Mouse (Mus musculus) intestine, postnatal 0 days (tissue): ENCODE measurements at regions not wholly inside any gene's neighbourhood (a gene's known extent, or its start where the extent isn't known, plus 50 kb on each side); places are given as distances from the start of the nearest gene placed in this dataset.

Experiments used
- ATAC-seq: fragments of 200-750 bp; cut with Nextera tagmentation; 2 replicates; pipeline ENCODE4 v1.8.0; 2017; ENCODE audit warnings: mild to moderate bottlenecking, moderate TSS enrichment, moderate library complexity
- H3K27ac ChIP-seq: fragments of 300-500 bp; sonication (generic); 2 replicates; pipeline ENCODE4 v1.5.1; 2014; ENCODE audit warnings: mild to moderate bottlenecking, low read depth, low read length, moderate library complexity
- H3K27me3 ChIP-seq: fragments of 300-500 bp; sonication (generic); replicated peaks from 2 replicates; pipeline ENCODE4 v1.6.1; 2014; ENCODE audit warnings: low read length, mixed read lengths; ENCODE audit not compliant: control insufficient read depth, insufficient read depth
- H3K36me3 ChIP-seq: fragments of 300-500 bp; sonication (generic); 2 replicates; pipeline ENCODE4 v1.6.1; 2014; ENCODE audit warnings: mild to moderate bottlenecking, moderate library complexity; ENCODE audit not compliant: control insufficient read depth, insufficient read depth
- H3K4me1 ChIP-seq: fragments of 300-500 bp; sonication (generic); replicated peaks from 2 replicates; pipeline ENCODE4 v1.6.1; 2014; ENCODE audit warnings: antibody characterized with exemption, low read length, mixed read lengths; ENCODE audit not compliant: control insufficient read depth, insufficient read depth
- H3K4me2 ChIP-seq: fragments of 300-500 bp; sonication (generic); replicated peaks from 2 replicates; pipeline ENCODE4 v1.6.1; 2014; ENCODE audit warnings: low read depth, mild to moderate bottlenecking, moderate library complexity
- H3K4me3 ChIP-seq: fragments of 300-500 bp; sonication (generic); 2 replicates; pipeline ENCODE4 v1.5.1; 2014; ENCODE audit warnings: low read depth, low read length
- H3K9ac ChIP-seq: fragments of 300-500 bp; sonication (generic); 2 replicates; pipeline ENCODE4 v1.6.1; 2014; ENCODE audit warnings: mild to moderate bottlenecking, low read depth, low read length
- H3K9me3 ChIP-seq: fragments of 300-500 bp; sonication (generic); 2 replicates; pipeline ENCODE4 v1.6.1; 2016; ENCODE audit warnings: mixed run types; ENCODE audit not compliant: control insufficient read depth
- CTCF ChIP-seq: sonication (generic); IDR thresholded peaks from 2 replicates; pipeline ENCODE4 v1.5.1; 2016; ENCODE audit warnings: low read depth, mild to moderate bottlenecking, control low read depth, antibody characterized with exemption, moderate library complexity
- WGBS: fragments of 180-500 bp; shearing (Covaris S2); extraction: QIAGEN DNeasy Blood & Tissue Kit; methylation state at CpG from one replicate; pipeline ENCODE4 v1.1.7; 2014; 5-methylcytosine and 5-hydroxymethylcytosine counted together

DNA sequence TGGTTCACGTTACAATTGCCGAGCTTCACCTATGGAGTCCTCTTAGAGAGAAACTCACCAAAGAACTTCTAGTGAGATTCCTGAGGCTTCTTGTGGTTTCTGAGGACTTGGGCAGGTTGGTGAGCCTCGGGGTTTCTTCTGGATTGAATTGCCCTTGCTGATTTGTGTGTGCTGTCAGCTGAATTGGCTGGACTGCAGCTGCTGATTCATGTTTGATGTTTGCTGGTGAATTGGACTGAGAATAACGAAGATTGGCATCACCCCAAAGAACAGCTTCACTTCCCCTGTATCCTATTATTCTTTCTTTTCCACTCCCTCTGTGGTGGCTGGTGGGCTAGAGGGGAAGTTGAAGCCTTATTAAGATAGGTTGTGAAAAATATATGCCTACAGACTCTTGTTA is 158.4 kb downstream of the Syk start:
- Histone ChIP-seq H3K27ac (no peak overlapping the region), H3K4me2 (no peak overlapping the region), H3K9ac (no peak overlapping the region), H3K36me3 (no peaks in the 10 kb centered on the region), H3K9me3 (no peaks in the 10 kb centered on the region), H3K4me1 (0 out of 2 replicates have a peak, but pooled peaks cover 3% of the 10 kb centered on the region), H3K4me3 (no peak overlapping the region), H3K27me3 (no peaks in the 10 kb centered on the region)
- 87% methylated on average over 4 of the region's 4 CpGs for WGBS
- no peak for ATAC-seq
- no peak for TF ChIP-seq CTCF

DNA sequence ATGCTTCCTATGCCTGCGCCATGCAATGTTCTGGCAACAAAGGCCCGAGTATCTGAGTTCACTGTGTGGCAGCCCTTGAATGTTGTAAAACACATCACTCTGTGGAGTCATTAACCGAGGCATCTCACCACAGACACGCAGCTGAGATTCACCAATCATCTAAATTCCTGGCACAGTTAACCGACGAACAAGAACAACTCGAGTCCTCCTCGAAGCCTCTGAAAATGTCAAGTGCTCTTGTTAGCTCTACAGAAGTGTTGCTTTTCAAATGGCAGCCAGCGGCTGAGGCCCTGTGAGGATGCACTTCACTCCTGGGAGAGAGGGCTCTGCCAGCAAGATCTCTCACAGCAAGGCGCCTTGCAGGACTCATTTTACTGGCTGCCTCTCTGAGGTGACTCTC is 173.0 kb downstream of the Syk start:
- Histone ChIP-seq H3K4me2 (no peak overlapping the region), H3K27me3 (0 out of 2 replicates have a peak, but pooled peaks cover 4% of the 10 kb centered on the region), H3K9me3 (no peaks in the 10 kb centered on the region), H3K27ac (no peak overlapping the region), H3K36me3 (no peaks in the 10 kb centered on the region), H3K4me3 (no peak overlapping the region), H3K9ac (no peak overlapping the region), H3K4me1 (no peaks in the 10 kb centered on the region)
- no peak for TF ChIP-seq CTCF
- ATAC-seq: no peak
- WGBS: 62% methylated on average over 10 of the region's 10 CpGs

DNA sequence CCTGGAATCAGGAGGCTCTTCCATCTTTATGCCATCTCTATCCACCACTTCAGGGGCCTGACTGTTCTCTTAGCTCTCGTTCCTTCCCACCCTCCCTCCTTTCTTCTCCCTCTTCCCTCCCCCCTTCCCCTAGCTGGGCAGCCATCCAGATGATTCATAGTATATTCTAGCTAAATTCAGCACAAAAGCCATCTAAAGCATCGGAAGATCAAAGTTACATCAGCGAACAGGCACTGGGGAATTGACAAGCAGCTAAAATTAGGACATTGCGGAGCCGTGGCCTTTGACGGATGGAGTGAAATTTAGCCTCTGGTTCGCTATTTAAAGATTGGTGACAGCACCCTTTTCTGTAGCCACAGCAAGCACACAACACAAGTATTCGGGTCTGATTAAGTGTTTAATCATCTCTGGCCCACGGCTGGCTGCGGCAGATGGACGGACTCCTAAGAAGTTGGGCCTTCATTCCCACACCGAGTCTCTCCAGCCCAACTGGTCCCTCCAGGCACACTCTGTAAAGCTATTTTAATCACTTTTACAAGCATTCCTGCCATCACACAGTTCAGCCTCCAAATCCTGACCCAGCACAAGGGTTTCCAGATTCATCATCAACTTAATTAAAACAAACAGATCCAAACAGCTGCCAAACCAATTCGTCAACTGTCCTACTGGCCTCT is 163.8 kb downstream of the Auh start:
- H3K36me3 ChIP-seq: no peaks in the 10 kb centered on the region
- no peak overlapping the region for H3K9ac ChIP-seq
- no peaks in the 10 kb centered on the region for H3K27me3 ChIP-seq
- no peak for TF ChIP-seq CTCF
- 48% methylated on average over 13 of the region's 13 CpGs for WGBS
- ATAC-seq: no peak
- no peaks in the 10 kb centered on the region for H3K9me3 ChIP-seq
- H3K4me3 ChIP-seq: no peak overlapping the region
- H3K4me2 ChIP-seq: no peak overlapping the region
- H3K4me1 ChIP-seq: peaks cover 11% of the 10 kb centered on the region; the same call in 1 of the 2 replicates
- H3K27ac ChIP-seq: no peak overlapping the region

- H3K9me3 ChIP-seq: no peaks in the 10 kb centered on the region
- H3K27ac ChIP-seq: no peak overlapping the region
- H3K27me3 ChIP-seq: no peaks in the 10 kb centered on the region
- WGBS: 60% methylated on average over 2 of the region's 2 CpGs
- H3K4me3 ChIP-seq: no peak overlapping the region
- H3K4me1 ChIP-seq: peaks cover 11% of the 10 kb centered on the region; the same call in 1 of the 2 replicates
- H3K4me2 ChIP-seq: no peak overlapping the region
- H3K36me3 ChIP-seq: no peaks in the 10 kb centered on the region
- ATAC-seq: peak; percentile 45; the same call in 1 of the 2 replicates
- no peak for TF ChIP-seq CTCF
- H3K9ac ChIP-seq: no peak overlapping the region
Measured at GRCm38 (mm10) chr13:52766236-52766635, 163.2 kb downstream of the Auh start.

- TF ChIP-seq CTCF: no peak
- Histone ChIP-seq H3K36me3 (no peaks in the 10 kb centered on the region), H3K27me3 (no peaks in the 10 kb centered on the region), H3K27ac (no peak overlapping the region), H3K9ac (no peak overlapping the region), H3K9me3 (no peaks in the 10 kb centered on the region), H3K4me1 (peaks cover 11% of the 10 kb centered on the region; the same call in 1 of the 2 replicates), H3K4me3 (no peak overlapping the region), H3K4me2 (no peak overlapping the region)
- no peak for ATAC-seq
- 54% methylated on average over 8 of the region's 8 CpGs for WGBS
Measured at GRCm38 (mm10) chr13:52769956-52770355, 159.5 kb downstream of the Auh start.

DNA sequence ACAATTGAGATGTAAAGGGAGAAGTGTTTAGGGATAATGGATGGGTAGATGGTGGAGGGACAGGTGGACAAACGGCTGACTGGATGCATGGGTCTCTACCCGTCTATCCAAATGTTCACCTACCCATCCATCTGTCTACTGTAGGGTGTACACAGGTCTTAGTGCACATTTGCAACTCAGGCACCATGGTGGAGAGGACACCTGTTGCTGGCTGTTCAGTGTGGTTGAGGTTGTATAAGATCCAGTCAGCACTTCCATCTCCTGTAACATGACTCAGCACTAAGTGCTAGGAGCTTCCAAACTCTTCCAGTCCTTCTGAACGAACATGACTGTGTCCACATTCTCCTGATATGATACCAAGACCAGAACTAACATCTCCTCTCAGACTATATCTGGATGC is 158.0 kb downstream of the Auh start:
- no peak for ATAC-seq

More for the DNA sequence above, 158.0 kb downstream of the Auh start:
- Histone ChIP-seq H3K4me1 (0 out of 2 replicates have a peak, but pooled peaks cover 7% of the 10 kb centered on the region), H3K9ac (no peak overlapping the region), H3K27ac (no peak overlapping the region), H3K4me3 (no peak overlapping the region), H3K4me2 (no peak overlapping the region), H3K9me3 (no peaks in the 10 kb centered on the region), H3K36me3 (no peaks in the 10 kb centered on the region), H3K27me3 (no peaks in the 10 kb centered on the region)
- no peak for TF ChIP-seq CTCF
- WGBS: 92% methylated on average over 3 of the region's 3 CpGs
